22 mouse cellular contexts compared by ENCODE assay signal in the genomic region with DNA sequence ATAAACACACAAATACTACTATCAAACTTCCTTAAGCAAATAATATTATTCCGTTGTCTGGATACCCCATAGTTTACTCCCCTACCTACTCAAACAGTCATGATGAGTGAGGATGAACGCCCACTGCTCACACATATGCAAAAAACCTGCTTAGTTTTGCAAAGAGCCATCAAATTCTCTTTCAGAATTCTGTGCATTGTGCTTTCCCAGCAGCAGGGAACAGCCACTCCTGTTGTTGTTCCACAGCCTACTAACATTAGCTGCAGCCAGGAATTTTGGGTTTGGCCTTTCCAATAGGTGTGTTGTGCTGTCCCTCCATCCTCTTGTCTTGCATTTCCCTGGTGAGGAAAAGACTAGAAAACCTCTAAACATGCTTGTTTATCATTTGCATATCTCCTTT.
DNase-seq lines count a peak whose midpoint lies in the region; ATAC-seq and TF ChIP-seq lines count a peak whose summit lies in the region.
"Had no signal": no experiment of that assay in that cellular context is flagged by ENCODE, and none has a peak within 500 bp of the region (broad histone marks: within the 10 kb centered on the region; RNA-seq: fewer than 3 reads in every experiment).

No protein-coding gene starts in this region.

- 74% methylated on average over 2 of the region's 2 CpGs for WGBS in heart, embryonic 12.5 days

- H3K9me3 ChIP-seq in ES-Bruce4 (replicated peaks; ENCODE audit: control insufficient read depth, insufficient read depth, low read length, poor library complexity, severe bottlenecking) = no peaks in the 10 kb centered on the region
- H3K9me3 ChIP-seq in heart, embryonic 12.5 days (replicated peaks) = no peaks in the 10 kb centered on the region
- H3K9me3 ChIP-seq: embryonic facial prominence, embryonic 10.5 days; embryonic facial prominence, embryonic 12.5 days; forebrain, embryonic 13.5 days; forebrain, embryonic 15.5 days; G1E had no signal

- no peak overlapping the region for H3K4me3 ChIP-seq in ES-Bruce4 (ENCODE audit: low read depth, low read length)
- H3K4me3 ChIP-seq in heart, embryonic 12.5 days = no peak overlapping the region
- H3K4me3 ChIP-seq: embryonic facial prominence, embryonic 10.5 days; embryonic facial prominence, embryonic 12.5 days; forebrain, embryonic 13.5 days; forebrain, embryonic 15.5 days had no signal

- H3K27ac ChIP-seq in ES-Bruce4 (ENCODE audit: insufficient read depth, low read length) = peak overlapping the region; percentile 86
- H3K27ac ChIP-seq in heart, embryonic 12.5 days (ENCODE audit: poor library complexity, severe bottlenecking) = no peak overlapping the region
- H3K27ac ChIP-seq: embryonic facial prominence, embryonic 10.5 days; embryonic facial prominence, embryonic 12.5 days; forebrain, embryonic 13.5 days; forebrain, embryonic 15.5 days had no signal

- peak; percentile 84 for DNase-seq in ES-CJ7 (ENCODE audit: low read depth, low spot score)
- peak; percentile 97 for DNase-seq in R1 (ENCODE audit: low read depth, low spot score)
- peak; percentile 88 for DNase-seq in ZHBTc4 (ENCODE audit: low read depth, low spot score)
- no peak for DNase-seq in cerebellum, adult 18-20 months
- DNase-seq in layer of hippocampus, adult 11-12 months (ENCODE audit: low spot score) = no peak
- DNase-seq: adrenal gland, adult 2 months; adrenal gland, postnatal 10 days; adrenal gland, postnatal 25 days; cerebellum, adult 11 months; cerebellum, adult 2 months; cerebellum, adult 9-10 months; cerebellum, postnatal 14 days; cerebellum, postnatal 36 days; forebrain, postnatal 0 days had no signal

- no peak for ATAC-seq in heart, embryonic 12.5 days (ENCODE audit: insufficient number of reproducible peaks, low FRiP score)
- ATAC-seq: forebrain, embryonic 13.5 days; forebrain, embryonic 15.5 days; forebrain, postnatal 0 days; Patski had no signal

- no peaks in the 10 kb centered on the region for H3K36me3 ChIP-seq in ES-Bruce4 (ENCODE audit: control insufficient read depth, insufficient read depth, low read length, poor library complexity, severe bottlenecking)
- no peaks in the 10 kb centered on the region for H3K36me3 ChIP-seq in heart, embryonic 12.5 days
- H3K36me3 ChIP-seq: embryonic facial prominence, embryonic 10.5 days; embryonic facial prominence, embryonic 12.5 days; forebrain, embryonic 15.5 days; G1E had no signal

- no peak overlapping the region for H3K9ac ChIP-seq in ES-Bruce4 (ENCODE audit: low read depth, poor library complexity, severe bottlenecking)
- H3K9ac ChIP-seq in heart, embryonic 12.5 days = no peak overlapping the region
- H3K9ac ChIP-seq: embryonic facial prominence, embryonic 12.5 days; forebrain, embryonic 13.5 days; forebrain, embryonic 15.5 days; forebrain, postnatal 0 days had no signal

- H3K4me2 ChIP-seq in heart, embryonic 12.5 days = no peak overlapping the region
- H3K4me2 ChIP-seq: embryonic facial prominence, embryonic 12.5 days; forebrain, embryonic 13.5 days; forebrain, embryonic 15.5 days had no signal

- H3K4me1 ChIP-seq in ES-Bruce4 (ENCODE audit: control insufficient read depth, insufficient read depth, low read length) = peaks cover 2% of the 10 kb centered on the region
- no peaks in the 10 kb centered on the region for H3K4me1 ChIP-seq in heart, embryonic 12.5 days (replicated peaks)
- H3K4me1 ChIP-seq: embryonic facial prominence, embryonic 10.5 days; forebrain, embryonic 13.5 days; forebrain, embryonic 15.5 days had no signal

- no peak for TF ChIP-seq POLR2A in ES-Bruce4 (IDR thresholded peaks at IDR 0.05; ENCODE audit: insufficient read depth, low read length)

- TF ChIP-seq EP300 in ES-Bruce4 (IDR thresholded peaks at IDR 0.05; ENCODE audit: insufficient read depth, low read depth, low read length) = peak; percentile 62

- no peaks in the 10 kb centered on the region for H3K27me3 ChIP-seq in ES-Bruce4 (ENCODE audit: control insufficient read depth, insufficient read depth, low read length, poor library complexity, severe bottlenecking)
- H3K27me3 ChIP-seq in heart, embryonic 12.5 days (replicated peaks) = 0 out of 2 replicates have a peak, but pooled peaks cover 4% of the 10 kb centered on the region
- H3K27me3 ChIP-seq: embryonic facial prominence, embryonic 12.5 days; forebrain, embryonic 13.5 days; forebrain, embryonic 15.5 days had no signal

- TF ChIP-seq CTCF in ES-Bruce4 (IDR thresholded peaks at IDR 0.05; ENCODE audit: low read depth, low read length) = no peak

Comparison
In these comparisons a context has a peak if more than half of its experiments do, and no peak if none do; other contexts are left out.
1. DNase-seq: peak in ES-CJ7 (single experiment), R1 (single experiment) and ZHBTc4 (single experiment); none in cerebellum, adult 18-20 months (0 of 2) and layer of hippocampus, adult 11-12 months (single experiment).